Mouse (Mus musculus): Measurements from ENCODE around the gene Tmem253. TPM values are rescaled to one million over a fixed set of nuclear protein-coding genes. Genes with fewer than 3 reads are reported as not detected.

Gene Tmem253
- polyA plus RNA-seq, 1 experiment from 2014 or later = 0.43 TPM

- Histone ChIP-seq H3K4me2 (peak overlapping the region; percentile 36; the same call in 1 of the 2 replicates), H3K36me3 (peaks cover 58% of the 10 kb centered on the region), H3K4me3 (no peak overlapping the region), H3K9me3 (no peaks in the 10 kb centered on the region), H3K9ac (0 out of 2 replicates have a peak overlapping the region, but pooled peaks have one; percentile 40), H3K4me1 (peaks cover 90% of the 10 kb centered on the region), H3K27me3 (replicated peaks) (no peaks in the 10 kb centered on the region), H3K27ac (replicated peaks) (no peak overlapping the region)
- ATAC-seq (ENCODE audit: extremely low read depth, insufficient number of reproducible peaks, low FRiP score, low TSS enrichment) = no peak
- WGBS = 54% methylated on average over 38 of the region's 38 CpGs
Observed at GRCm38 (mm10) chr14:52008321-52009203, 6.9 kb upstream of the Tmem253 start.

GRCm38 (mm10) chr14:52009361-52009760 lies 6.1 kb upstream of the Tmem253 start:
- Histone ChIP-seq H3K4me2 (peak overlapping the region; percentile 36; the same call in 1 of the 2 replicates), H3K9me3 (no peaks in the 10 kb centered on the region), H3K36me3 (peaks cover 50% of the 10 kb centered on the region), H3K4me1 (peaks cover 85% of the 10 kb centered on the region), H3K4me3 (no peak overlapping the region), H3K9ac (0 out of 2 replicates have a peak overlapping the region, but pooled peaks have one; percentile 66), H3K27ac (replicated peaks) (no peak overlapping the region), H3K27me3 (replicated peaks) (no peaks in the 10 kb centered on the region)
- WGBS = 56% methylated on average over 26 of the region's 26 CpGs
- no peak for ATAC-seq (ENCODE audit: extremely low read depth, insufficient number of reproducible peaks, low FRiP score, low TSS enrichment)

- Histone ChIP-seq H3K36me3 (peaks cover 45% of the 10 kb centered on the region), H3K9ac (peak overlapping the region; percentile 66; the same call in 1 of the 2 replicates), H3K27ac (replicated peaks) (no peak overlapping the region; the same call in 1 of the 2 replicates), H3K4me3 (no peak overlapping the region), H3K4me1 (peaks cover 81% of the 10 kb centered on the region), H3K4me2 (peak overlapping the region; percentile 63), H3K9me3 (no peaks in the 10 kb centered on the region), H3K27me3 (replicated peaks) (no peaks in the 10 kb centered on the region)
- WGBS = 69% methylated on average over 6 of the region's 6 CpGs
- no peak for ATAC-seq (ENCODE audit: extremely low read depth, insufficient number of reproducible peaks, low FRiP score, low TSS enrichment)
Observed at GRCm38 (mm10) chr14:52009841-52010240, 5.6 kb upstream of the Tmem253 start.

DNA sequence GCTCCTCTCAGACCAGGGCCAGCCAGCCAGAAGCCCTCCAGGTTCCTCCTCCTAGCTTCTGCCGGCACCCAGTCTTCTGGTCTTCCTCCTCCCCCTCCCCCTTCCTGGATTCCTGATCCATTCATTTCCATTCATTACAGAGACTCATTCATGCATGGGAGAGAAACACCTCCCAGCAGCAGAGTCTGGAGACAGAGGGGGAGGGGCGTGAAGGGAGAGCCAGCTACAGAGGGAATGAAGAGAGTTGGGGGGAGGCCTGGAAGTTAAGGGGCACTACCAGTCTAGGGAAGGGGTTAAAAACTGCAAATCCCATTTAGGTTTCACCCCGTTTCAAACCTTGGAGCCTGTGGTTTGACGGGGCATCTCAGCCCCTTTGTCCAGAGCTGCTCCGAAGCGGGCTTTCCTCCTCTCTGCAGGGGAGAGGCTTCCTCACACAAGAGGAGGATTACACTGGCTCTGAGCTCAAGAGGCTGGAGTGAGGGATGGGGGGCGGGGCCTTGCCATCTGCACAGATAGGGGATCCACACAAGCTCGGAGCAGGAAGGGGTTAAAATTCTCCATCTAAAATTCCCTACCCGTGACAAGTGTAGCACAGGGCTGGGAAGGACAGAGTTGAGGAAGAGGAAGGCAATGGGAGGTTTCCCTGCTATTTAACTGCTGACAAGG lies 4.9 kb upstream of the Tmem253 start:
- Histone ChIP-seq H3K9me3 (no peaks in the 10 kb centered on the region), H3K4me1 (peaks cover 80% of the 10 kb centered on the region)

GRCm38 (mm10) chr14:52011683-52012082 lies 3.8 kb upstream of the Tmem253 start:
- Histone ChIP-seq H3K27me3 (replicated peaks) (no peaks in the 10 kb centered on the region), H3K4me3 (no peak overlapping the region)

More for the DNA sequence above, 4.9 kb upstream of the Tmem253 start:
- Histone ChIP-seq H3K36me3 (peaks cover 38% of the 10 kb centered on the region), H3K4me2 (peak overlapping the region; percentile 63), H3K4me3 (peak overlapping the region; percentile 37), H3K27me3 (replicated peaks) (no peaks in the 10 kb centered on the region), H3K9ac (peak overlapping the region; percentile 66), H3K27ac (replicated peaks) (peak overlapping the region; percentile 78)
- WGBS = 6% methylated on average over 9 of the region's 9 CpGs
- no peak for ATAC-seq (ENCODE audit: extremely low read depth, insufficient number of reproducible peaks, low FRiP score, low TSS enrichment)

GRCm38 (mm10) chr14:52012085-52012484 lies 3.4 kb upstream of the Tmem253 start:
- Histone ChIP-seq H3K4me1 (peaks cover 80% of the 10 kb centered on the region), H3K9me3 (no peaks in the 10 kb centered on the region), H3K36me3 (peaks cover 23% of the 10 kb centered on the region), H3K27me3 (replicated peaks) (no peaks in the 10 kb centered on the region), H3K4me2 (no peak overlapping the region), H3K9ac (peak overlapping the region; percentile 94; the same call in 1 of the 2 replicates), H3K27ac (replicated peaks) (no peak overlapping the region), H3K4me3 (no peak overlapping the region)
- no peak for ATAC-seq (ENCODE audit: extremely low read depth, insufficient number of reproducible peaks, low FRiP score, low TSS enrichment)
- 70% methylated on average over 4 of the region's 4 CpGs for WGBS

More at GRCm38 (mm10) chr14:52011683-52012082, 3.8 kb upstream of the Tmem253 start:
- no peak for ATAC-seq (ENCODE audit: extremely low read depth, insufficient number of reproducible peaks, low FRiP score, low TSS enrichment)
- Histone ChIP-seq H3K9ac (no peak overlapping the region), H3K9me3 (no peaks in the 10 kb centered on the region), H3K4me1 (peaks cover 80% of the 10 kb centered on the region), H3K4me2 (no peak overlapping the region), H3K36me3 (peaks cover 27% of the 10 kb centered on the region), H3K27ac (replicated peaks) (0 out of 2 replicates have a peak overlapping the region, but pooled peaks have one; percentile 78)
- WGBS = 59% methylated on average over 1 of the region's 1 CpGs

- ATAC-seq (ENCODE audit: extremely low read depth, insufficient number of reproducible peaks, low FRiP score, low TSS enrichment) = no peak
- Histone ChIP-seq H3K27me3 (replicated peaks) (no peaks in the 10 kb centered on the region), H3K9ac (peak overlapping the region; percentile 94; the same call in 1 of the 2 replicates), H3K27ac (replicated peaks) (0 out of 2 replicates have a peak overlapping the region, but pooled peaks have one; percentile 98), H3K36me3 (peaks cover 18% of the 10 kb centered on the region), H3K4me1 (peaks cover 79% of the 10 kb centered on the region), H3K9me3 (no peaks in the 10 kb centered on the region), H3K4me2 (0 out of 2 replicates have a peak overlapping the region, but pooled peaks have one; percentile 89), H3K4me3 (0 out of 2 replicates have a peak overlapping the region, but pooled peaks have one; percentile 74)
- WGBS = 82% methylated on average over 5 of the region's 5 CpGs
Observed at GRCm38 (mm10) chr14:52012553-52012952, 2.9 kb upstream of the Tmem253 start.

- Histone ChIP-seq H3K4me1 (peaks cover 81% of the 10 kb centered on the region), H3K4me2 (peak overlapping the region; percentile 89), H3K36me3 (peaks cover 16% of the 10 kb centered on the region), H3K9me3 (no peaks in the 10 kb centered on the region), H3K4me3 (peak overlapping the region; percentile 74), H3K27ac (replicated peaks) (peak overlapping the region; percentile 98), H3K9ac (peak overlapping the region; percentile 94), H3K27me3 (replicated peaks) (no peaks in the 10 kb centered on the region)
- 69% methylated on average over 8 of the region's 8 CpGs for WGBS
- ATAC-seq (ENCODE audit: extremely low read depth, insufficient number of reproducible peaks, low FRiP score, low TSS enrichment) = no peak
Observed at GRCm38 (mm10) chr14:52013021-52013610, 2.3 kb upstream of the Tmem253 start.

DNA sequence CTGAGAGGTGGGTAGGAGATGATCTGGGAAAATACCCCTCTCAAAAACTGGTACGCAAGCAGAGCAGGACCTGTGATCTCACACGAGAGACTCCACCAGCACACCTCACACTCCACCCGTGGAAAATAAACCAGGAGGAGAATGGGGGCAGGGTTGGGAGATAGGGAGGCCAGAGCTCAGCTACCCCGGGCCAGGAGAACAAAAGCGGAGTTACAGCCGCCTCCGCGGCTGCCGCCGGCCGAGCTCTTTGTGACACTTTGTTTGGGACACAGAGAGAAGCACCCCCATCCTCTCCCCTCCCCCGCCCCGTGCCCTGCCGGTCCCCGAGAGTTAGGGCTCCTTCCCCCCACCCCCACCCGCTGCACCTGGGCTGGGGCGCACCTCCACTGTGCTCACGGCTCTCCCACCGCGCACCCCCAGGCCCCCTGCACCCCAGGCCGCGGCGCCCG lies 1.7 kb upstream of the Tmem253 start:
- under 1% methylated on average over 23 of the region's 24 CpGs for WGBS
- no peaks in the 10 kb centered on the region for H3K9me3 ChIP-seq
- peak overlapping the region; percentile 98 for H3K27ac ChIP-seq (replicated peaks)
- peaks cover 81% of the 10 kb centered on the region for H3K4me1 ChIP-seq
- no peaks in the 10 kb centered on the region for H3K27me3 ChIP-seq (replicated peaks)
- H3K9ac ChIP-seq = peak overlapping the region; percentile 94
- peaks cover 9% of the 10 kb centered on the region for H3K36me3 ChIP-seq
- H3K4me3 ChIP-seq = peak overlapping the region; percentile 74
- ATAC-seq (ENCODE audit: extremely low read depth, insufficient number of reproducible peaks, low FRiP score, low TSS enrichment) = peak; percentile 31; the same call in 1 of the 2 replicates
- H3K4me2 ChIP-seq = peak overlapping the region; percentile 89

DNA sequence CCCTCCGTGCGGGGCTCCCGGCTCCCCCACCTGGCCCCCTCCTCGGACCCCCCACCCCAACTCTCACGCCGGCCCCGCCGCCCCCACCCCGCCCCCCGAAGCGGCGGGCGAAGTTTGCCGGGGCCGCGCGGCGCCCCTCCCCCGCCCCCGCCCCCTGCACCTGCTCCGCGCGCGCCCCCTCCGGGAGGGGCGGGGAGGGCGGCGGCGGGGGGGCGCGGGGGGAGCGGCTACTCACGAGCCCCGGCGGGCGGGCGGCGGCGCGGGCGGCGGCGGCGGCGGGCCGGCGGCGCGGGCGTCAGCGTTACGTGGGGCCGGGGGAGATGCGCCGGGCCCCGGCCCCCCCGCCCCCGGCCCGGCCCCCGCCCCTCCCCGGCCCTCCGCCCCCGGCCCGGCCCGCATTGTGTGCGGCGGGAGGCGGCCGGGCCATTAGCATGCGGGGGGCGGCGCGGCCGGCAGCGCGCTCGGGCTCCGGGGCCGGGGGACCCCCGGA lies 1.1 kb upstream of the Tmem253 start:
- Histone ChIP-seq H3K9me3 (no peaks in the 10 kb centered on the region), H3K4me3 (peak overlapping the region; percentile 74), H3K27ac (replicated peaks) (peak overlapping the region; percentile 98), H3K36me3 (peaks cover 4% of the 10 kb centered on the region), H3K4me2 (peak overlapping the region; percentile 89), H3K9ac (peak overlapping the region; percentile 94), H3K4me1 (peaks cover 82% of the 10 kb centered on the region), H3K27me3 (replicated peaks) (no peaks in the 10 kb centered on the region)
- ATAC-seq (ENCODE audit: extremely low read depth, insufficient number of reproducible peaks, low FRiP score, low TSS enrichment) = peak; percentile 38
- 0% methylated on average over 1 of the region's 80 CpGs for WGBS
